9 mouse cellular contexts compared by ENCODE assay signal in genomic region chr3:103789096-103789495, GRCm38 (mm10). TPM values are rescaled to one million over a fixed set of nuclear protein-coding genes. Genes with fewer than 3 reads are reported as not detected.
A peak's percentile ranks its signal among the peaks of the same experiment; 100 is the strongest.
DNase-seq lines count a peak whose midpoint lies in the region; ATAC-seq and TF ChIP-seq lines count a peak whose summit lies in the region.
"Had no signal": no experiment of that assay in that cellular context is flagged by ENCODE, and none has a peak within 500 bp of the region (broad histone marks: within the 10 kb centered on the region; RNA-seq: fewer than 3 reads in every experiment).

No protein-coding gene starts in this region.

- ATAC-seq in megakaryocyte, adult 5-6 weeks (ENCODE audit: poor library complexity, severe bottlenecking): no peak
- ATAC-seq in limb, embryonic 14.5 days (ENCODE audit: low FRiP score, low read depth): no peak
- no peak for ATAC-seq in stomach, embryonic 14.5 days (ENCODE audit: insufficient number of reproducible peaks, insufficient read depth, low FRiP score, low read depth)

- H3K9me3 ChIP-seq in heart, embryonic 10.5 days: no peaks in the 10 kb centered on the region
- no peaks in the 10 kb centered on the region for H3K9me3 ChIP-seq in megakaryocyte, embryonic 14.5 days
- no peaks in the 10 kb centered on the region for H3K9me3 ChIP-seq in limb, embryonic 14.5 days (ENCODE audit: control insufficient read depth, low read length)
- no peaks in the 10 kb centered on the region for H3K9me3 ChIP-seq in stomach, embryonic 14.5 days (ENCODE audit: control insufficient read depth, low read depth, low read length)

- H3K27ac ChIP-seq in heart, embryonic 10.5 days: no peak overlapping the region
- no peak overlapping the region for H3K27ac ChIP-seq in limb, embryonic 14.5 days (replicated peaks; ENCODE audit: low read depth, low read length)
- no peak overlapping the region for H3K27ac ChIP-seq in stomach, embryonic 14.5 days (ENCODE audit: low read length)

- no peak for TF ChIP-seq POLR2A in limb, embryonic 14.5 days (IDR thresholded peaks at IDR 0.05; ENCODE audit: borderline replicate concordance, extremely low read depth, insufficient read depth, insufficient read length)

- H3K4me3 ChIP-seq in heart, embryonic 10.5 days: peak overlapping the region; percentile 99
- peak overlapping the region; percentile 99 for H3K4me3 ChIP-seq in megakaryocyte, embryonic 14.5 days (replicated peaks)
- H3K4me3 ChIP-seq in limb, embryonic 14.5 days (replicated peaks; ENCODE audit: low read length): no peak overlapping the region
- H3K4me3 ChIP-seq in stomach, embryonic 14.5 days (ENCODE audit: low read depth, low read length): peak overlapping the region; percentile 94; the same call in 1 of the 2 replicates

- WGBS in heart, embryonic 10.5 days: 81% methylated on average over 7 of the region's 7 CpGs
- WGBS in limb, embryonic 14.5 days: 75% methylated on average over 7 of the region's 7 CpGs
- WGBS in stomach, embryonic 14.5 days: 70% methylated on average over 7 of the region's 7 CpGs

- no peak overlapping the region for H3K9ac ChIP-seq in limb, embryonic 14.5 days (ENCODE audit: low read depth, low read length, severe bottlenecking)
- H3K9ac ChIP-seq in stomach, embryonic 14.5 days (replicated peaks; ENCODE audit: low read depth, low read length): no peak overlapping the region

- no peaks in the 10 kb centered on the region for H3K36me3 ChIP-seq in heart, embryonic 10.5 days
- peaks cover 31% of the 10 kb centered on the region for H3K36me3 ChIP-seq in megakaryocyte, embryonic 14.5 days (replicated peaks; ENCODE audit: low read length)
- no peaks in the 10 kb centered on the region for H3K36me3 ChIP-seq in limb, embryonic 14.5 days (ENCODE audit: control insufficient read depth, insufficient read depth, low read length)
- no peaks in the 10 kb centered on the region for H3K36me3 ChIP-seq in stomach, embryonic 14.5 days (ENCODE audit: control insufficient read depth, insufficient read depth, low read length)

- 0 out of 2 replicates have a peak overlapping the region, but pooled peaks have one; percentile 58 for H3K4me2 ChIP-seq in limb, embryonic 14.5 days (replicated peaks; ENCODE audit: low read depth, low read length, severe bottlenecking)
- peak overlapping the region; percentile 88 for H3K4me2 ChIP-seq in stomach, embryonic 14.5 days (replicated peaks; ENCODE audit: low read depth, low read length)

- no peaks in the 10 kb centered on the region for H3K27me3 ChIP-seq in heart, embryonic 10.5 days (ENCODE audit: insufficient read depth, poor library complexity, severe bottlenecking)
- H3K27me3 ChIP-seq in megakaryocyte, embryonic 14.5 days (replicated peaks): no peaks in the 10 kb centered on the region
- no peaks in the 10 kb centered on the region for H3K27me3 ChIP-seq in limb, embryonic 14.5 days (ENCODE audit: control insufficient read depth, insufficient read depth, low read length)
- H3K27me3 ChIP-seq in stomach, embryonic 14.5 days (ENCODE audit: control insufficient read depth, insufficient read depth, low read length): no peaks in the 10 kb centered on the region

- DNase-seq in heart, embryonic 10.5 days (ENCODE audit: low spot score): no peak
- no peak for DNase-seq in heart, adult 9 months (ENCODE audit: low spot score in 2 of 2)
- no peak for DNase-seq in limb, embryonic 14.5 days (ENCODE audit: low spot score)
- DNase-seq in cerebellum, postnatal 36 days: no peak
- no peak for DNase-seq in left cerebral cortex, postnatal 36 days (ENCODE audit: low spot score in 2 of 2)
- DNase-seq: gastrocnemius, postnatal 36 days had no signal

- intact Hi-C loops in left cerebral cortex, postnatal 36 days (cut with DNase I): no loop called here

- H3K4me1 ChIP-seq in heart, embryonic 10.5 days: peaks cover 17% of the 10 kb centered on the region
- peaks cover 72% of the 10 kb centered on the region for H3K4me1 ChIP-seq in megakaryocyte, embryonic 14.5 days
- peaks cover 15% of the 10 kb centered on the region for H3K4me1 ChIP-seq in limb, embryonic 14.5 days (ENCODE audit: control insufficient read depth, insufficient read depth, low read length)
- H3K4me1 ChIP-seq in stomach, embryonic 14.5 days (ENCODE audit: control insufficient read depth, insufficient read depth, low read length): peaks cover 13% of the 10 kb centered on the region; the same call in 1 of the 2 replicates

RNA-seq across cellular contexts. Expression of gene Hipk1, which starts 2.3 kb away (rescaled TPM):
- 8.2 and 9.5 TPM in 2 replicates for polyA plus RNA-seq in heart, embryonic 10.5 days (2016; fragmentation: Nextera tagmentation; extraction: Ambion mirVana)
- 23.3 and 49.7 TPM in 2 replicates for polyA plus RNA-seq in megakaryocyte, embryonic 14.5 days (2012; ENCODE audit: insufficient read depth, low replicate concordance)
- 287 and 324 TPM in 2 replicates for total RNA-seq in megakaryocyte, adult 5-6 weeks (2015)
- 142 and 182 TPM in 2 replicates for total RNA-seq in megakaryocyte, adult 5-6 weeks (2017)
- 27.3 and 31.8 TPM in 2 replicates for polyA plus RNA-seq in limb, embryonic 14.5 days (2012; rRNA removed)
- polyA plus RNA-seq in limb, embryonic 14.5 days (2014; fragmentation: Nextera tagmentation; extraction: Ambion mirVana): 16.6 and 17.1 TPM in 2 replicates
- polyA plus RNA-seq in stomach, embryonic 14.5 days (2014; fragmentation: Nextera tagmentation; extraction: Ambion mirVana): 18.1 and 18.8 TPM in 2 replicates
- total RNA-seq in left cerebral cortex, postnatal 36 days (2021): 100 to 1,000 TPM; 110 to 129 TPM

RNA-seq across cellular contexts. Expression of gene Dclre1b, which starts 20.1 kb away (rescaled TPM):
- polyA plus RNA-seq in heart, embryonic 10.5 days (2016; fragmentation: Nextera tagmentation; extraction: Ambion mirVana): 25.7 and 25.8 TPM in 2 replicates
- polyA plus RNA-seq in megakaryocyte, embryonic 14.5 days (2012; ENCODE audit: insufficient read depth, low replicate concordance): 3.1 and 10.5 TPM in 2 replicates
- total RNA-seq in megakaryocyte, adult 5-6 weeks (2015): 33.1 and 37.1 TPM in 2 replicates
- total RNA-seq in megakaryocyte, adult 5-6 weeks (2017): 23.4 and 24.5 TPM in 2 replicates
- 11.4 and 15.9 TPM in 2 replicates for polyA plus RNA-seq in limb, embryonic 14.5 days (2012; rRNA removed)
- 29.5 and 32.2 TPM in 2 replicates for polyA plus RNA-seq in limb, embryonic 14.5 days (2014; fragmentation: Nextera tagmentation; extraction: Ambion mirVana)
- 27.0 and 30.9 TPM in 2 replicates for polyA plus RNA-seq in stomach, embryonic 14.5 days (2014; fragmentation: Nextera tagmentation; extraction: Ambion mirVana)
- total RNA-seq in left cerebral cortex, postnatal 36 days (2021): 10 to 100 TPM; 10.6 to 11.0 TPM

RNA-seq across cellular contexts. Expression of gene Ap4b1, which starts 20.2 kb away (rescaled TPM):
- 20.3 and 20.8 TPM in 2 replicates for polyA plus RNA-seq in heart, embryonic 10.5 days (2016; fragmentation: Nextera tagmentation; extraction: Ambion mirVana)
- polyA plus RNA-seq in megakaryocyte, embryonic 14.5 days (2012; ENCODE audit: insufficient read depth, low replicate concordance): 2.8 and 3.6 TPM in 2 replicates
- total RNA-seq in megakaryocyte, adult 5-6 weeks (2015): 19.2 and 20.2 TPM in 2 replicates
- 17.8 TPM in 2 replicates for total RNA-seq in megakaryocyte, adult 5-6 weeks (2017)
- 24.6 and 27.0 TPM in 2 replicates for polyA plus RNA-seq in limb, embryonic 14.5 days (2012; rRNA removed)
- 22.9 and 23.4 TPM in 2 replicates for polyA plus RNA-seq in limb, embryonic 14.5 days (2014; fragmentation: Nextera tagmentation; extraction: Ambion mirVana)
- 18.5 and 21.8 TPM in 2 replicates for polyA plus RNA-seq in stomach, embryonic 14.5 days (2014; fragmentation: Nextera tagmentation; extraction: Ambion mirVana)
- total RNA-seq in left cerebral cortex, postnatal 36 days (2021): 10 to 100 TPM; 12.1 to 14.3 TPM

RNA-seq across cellular contexts. Expression of gene Gm43064, which starts 20.3 kb away (rescaled TPM):
- not detected in 2 replicates for polyA plus RNA-seq in heart, embryonic 10.5 days (2016; fragmentation: Nextera tagmentation; extraction: Ambion mirVana)
- not detected in 2 replicates for polyA plus RNA-seq in megakaryocyte, embryonic 14.5 days (2012; ENCODE audit: insufficient read depth, low replicate concordance)
- 0.32 and 0.45 TPM in 2 replicates for total RNA-seq in megakaryocyte, adult 5-6 weeks (2015)
- not detected in 2 replicates for total RNA-seq in megakaryocyte, adult 5-6 weeks (2017)
- polyA plus RNA-seq in limb, embryonic 14.5 days (2012; rRNA removed): 0.39 and 0.73 TPM in 2 replicates
- polyA plus RNA-seq in limb, embryonic 14.5 days (2014; fragmentation: Nextera tagmentation; extraction: Ambion mirVana): not detected in 2 replicates
- 0.35 and 0.50 TPM in 2 replicates for polyA plus RNA-seq in stomach, embryonic 14.5 days (2014; fragmentation: Nextera tagmentation; extraction: Ambion mirVana)
- total RNA-seq in left cerebral cortex, postnatal 36 days (2021): 1 to 10 TPM in 1 of 2 experiments, under 1 TPM in 1; 0.15 to 1.0 TPM

RNA-seq across cellular contexts. Expression of gene Bcl2l15, which starts 43.3 kb away (rescaled TPM):
- polyA plus RNA-seq in heart, embryonic 10.5 days (2016; fragmentation: Nextera tagmentation; extraction: Ambion mirVana): 0.13 and 1.4 TPM in 2 replicates
- polyA plus RNA-seq in megakaryocyte, embryonic 14.5 days (2012; ENCODE audit: insufficient read depth, low replicate concordance): not detected in 2 replicates
- total RNA-seq in megakaryocyte, adult 5-6 weeks (2015): 0.30 and 0.76 TPM in 2 replicates
- total RNA-seq in megakaryocyte, adult 5-6 weeks (2017): 0.22 and 2.5 TPM in 2 replicates
- polyA plus RNA-seq in limb, embryonic 14.5 days (2012; rRNA removed): 0.68 and 1.1 TPM in 2 replicates
- polyA plus RNA-seq in limb, embryonic 14.5 days (2014; fragmentation: Nextera tagmentation; extraction: Ambion mirVana): 0.68 and 0.84 TPM in 2 replicates
- 0.54 TPM in 1 of 2 replicates, not detected in the other for polyA plus RNA-seq in stomach, embryonic 14.5 days (2014; fragmentation: Nextera tagmentation; extraction: Ambion mirVana)
- total RNA-seq in left cerebral cortex, postnatal 36 days (2021): 1 to 10 TPM in 1 of 2 experiments, under 1 TPM in 1; 0.47 to 1.2 TPM
